Mouse (Mus musculus) right cerebral cortex, postnatal 25 days (tissue): ENCODE results near the gene Btbd2.

Source experiments
- DNase-seq: peaks from one replicate; pipeline ENCODE4 v3.0.0; 2022

Btbd2 gene

DNA sequence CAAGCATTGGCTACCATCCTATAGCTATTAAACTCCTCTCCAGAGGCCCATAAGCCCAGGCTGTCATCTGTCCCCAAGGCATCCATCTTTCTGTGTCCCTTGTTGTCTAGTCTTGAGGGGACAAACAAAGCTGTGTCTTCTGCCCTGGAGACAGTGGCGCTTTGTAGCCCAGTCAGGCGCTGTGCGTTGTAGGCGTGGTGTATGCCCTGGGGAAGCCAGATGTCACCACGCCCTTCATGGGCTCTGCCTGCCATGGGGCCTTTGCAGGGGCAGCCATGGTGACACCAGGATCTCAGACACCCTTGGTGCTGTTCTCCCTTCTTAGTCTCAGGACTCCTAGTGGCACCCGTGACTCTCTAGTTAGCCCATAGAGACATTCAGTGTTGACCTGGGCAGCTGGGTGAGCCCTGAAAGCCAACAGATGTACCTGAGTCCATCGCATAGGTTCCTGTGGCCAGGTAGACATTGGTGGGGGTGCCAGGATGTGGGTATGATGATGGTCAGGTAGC is 52.8 kb downstream of the Btbd2 start:
- DNase-seq: no peak

GRCm38 (mm10) chr10:80603364-80603763 is 53.5 kb downstream of the Btbd2 start:
- no peak for DNase-seq

GRCm38 (mm10) chr10:80602698-80603325 is 54.1 kb downstream of the Btbd2 start, which contains the start of the genes Scamp4 and Adat3:
Scamp4 (plus strand) TSS chr10:80602872.
Adat3 (plus strand) TSS chr10:80602880.
- peak; percentile 99 for DNase-seq

DNA sequence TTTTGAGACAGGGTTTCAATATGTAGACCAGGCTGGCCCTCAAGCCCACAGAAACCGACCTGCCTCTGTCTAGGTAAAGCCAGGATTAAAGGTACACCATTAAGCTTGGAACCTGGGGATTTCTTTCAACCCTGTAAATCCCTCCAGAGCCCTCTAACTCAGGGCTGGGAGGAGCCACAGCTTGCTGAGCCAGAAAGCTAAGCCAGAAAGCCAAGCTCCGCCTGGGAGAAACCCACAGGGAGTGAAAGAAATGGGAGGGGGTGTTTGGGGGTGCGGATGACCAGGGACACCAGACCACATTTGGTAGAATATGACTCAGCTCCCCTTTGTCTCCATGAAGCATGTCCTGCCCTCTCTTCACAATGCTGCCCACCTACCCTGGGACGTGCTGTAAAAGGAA is 60.6 kb downstream of the Btbd2 start:
- no peak for DNase-seq
